Mouse (Mus musculus): ENCODE data around the gene N4bp3.

DNA sequence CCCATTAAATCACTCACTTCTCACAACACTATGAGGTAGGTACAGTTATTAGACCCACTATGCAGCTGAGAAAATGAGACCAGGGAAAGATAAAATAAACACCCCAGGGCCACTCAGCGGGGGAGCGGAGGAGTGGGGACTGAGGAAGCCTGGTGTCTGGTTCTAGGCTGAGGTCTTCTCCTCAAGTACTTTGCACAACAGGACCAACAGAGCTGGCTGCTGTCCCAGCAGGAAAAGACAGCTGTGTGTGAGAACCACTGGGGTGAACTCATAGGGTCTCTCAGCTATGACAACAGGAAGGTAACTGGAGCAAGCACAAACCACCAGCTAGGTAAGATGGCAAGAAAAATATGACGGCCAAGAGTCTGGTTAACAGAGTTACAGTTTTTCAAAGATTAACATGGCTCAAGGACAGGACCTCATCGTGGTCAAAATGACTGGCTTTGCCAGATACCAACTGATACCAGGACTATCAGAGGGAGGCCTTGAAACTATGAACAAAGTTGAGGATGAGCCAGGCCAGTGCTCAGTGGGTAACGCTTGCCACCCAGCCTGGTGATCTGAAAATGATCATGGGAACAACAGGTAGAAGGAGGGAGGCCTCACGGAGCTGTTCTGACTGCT is 18.4 kb downstream of the N4bp3 start:
- TF ChIP-seq CTCF (IDR thresholded peaks at IDR 0.05; ENCODE audit: extremely low read depth, insufficient read depth, low read length) (no peak), POLR2A (IDR thresholded peaks at IDR 0.05; ENCODE audit: extremely low read depth, insufficient read depth, low read length) (no peak)
